Mouse (Mus musculus): ENCODE results near the gene Gpr153.

DNA sequence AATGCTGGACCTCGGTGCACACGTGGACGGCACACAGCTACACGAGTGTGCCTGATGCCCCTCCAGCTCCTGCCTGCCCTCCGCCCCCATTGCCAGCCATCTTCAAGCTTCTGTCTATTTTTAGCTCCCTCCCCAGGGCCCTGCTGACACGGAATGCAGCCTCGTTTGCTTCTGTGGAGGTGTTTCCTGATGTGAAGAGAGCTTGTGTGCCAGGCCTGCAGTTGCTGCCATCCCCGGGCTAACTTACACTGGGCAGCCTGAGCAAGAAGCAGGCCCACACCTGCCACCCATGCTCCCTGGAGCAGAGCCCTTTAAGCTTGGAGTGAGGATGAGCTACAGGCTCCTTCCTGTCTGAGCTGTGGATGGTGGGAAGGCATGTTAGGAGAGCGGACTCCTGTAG, 11.8 kb upstream of the Gpr153 start:
- TF ChIP-seq POLR2A (IDR thresholded peaks at IDR 0.05; ENCODE audit: control insufficient read depth in 1 of 2, insufficient read depth in 1 of 2, low read depth in 1 of 2, low read length in 2 of 2, poor library complexity in 1 of 2) (no peak), USF1 (IDR thresholded peaks at IDR 0.05; ENCODE audit: low read depth, low read length) (no peak), CTCF (IDR thresholded peaks at IDR 0.05 in 2 of 3, conservative IDR thresholded peaks at IDR 0.05 in 1 of 3; ENCODE audit: control insufficient read depth in 1 of 3, insufficient read depth in 1 of 3, low read depth in 2 of 3, low read length in 3 of 3, poor library complexity in 1 of 3, severe bottlenecking in 1 of 3) (no peak), CHD2 (IDR thresholded peaks at IDR 0.05; ENCODE audit: low read length) (no peak), JUND (IDR thresholded peaks at IDR 0.05; ENCODE audit: low read depth, low read length) (no peak), MXI1 (IDR thresholded peaks at IDR 0.05; ENCODE audit: low read depth, low read length) (no peak), ZNF384 (IDR thresholded peaks at IDR 0.05; ENCODE audit: low read depth, low read length) (no peak), POLR2AphosphoS2 (IDR thresholded peaks at IDR 0.05; ENCODE audit: low read length) (no peak), GABPA (IDR thresholded peaks at IDR 0.05; ENCODE audit: low read depth, low read length) (no peak), KAT2A (conservative IDR thresholded peaks at IDR 0.05; ENCODE audit: low read depth, low read length) (no peak), E2F4 (IDR thresholded peaks at IDR 0.05; ENCODE audit: borderline replicate concordance, low read depth, low read length) (no peak), MAFK (IDR thresholded peaks at IDR 0.05; ENCODE audit: borderline replicate concordance, low read depth, low read length) (no peak), GATA1 (IDR thresholded peaks at IDR 0.05; ENCODE audit: low read depth, low read length) (no peak)

Measured in MEL (cell line).